Mouse (Mus musculus): ENCODE results near the gene Sfmbt2.

DNA sequence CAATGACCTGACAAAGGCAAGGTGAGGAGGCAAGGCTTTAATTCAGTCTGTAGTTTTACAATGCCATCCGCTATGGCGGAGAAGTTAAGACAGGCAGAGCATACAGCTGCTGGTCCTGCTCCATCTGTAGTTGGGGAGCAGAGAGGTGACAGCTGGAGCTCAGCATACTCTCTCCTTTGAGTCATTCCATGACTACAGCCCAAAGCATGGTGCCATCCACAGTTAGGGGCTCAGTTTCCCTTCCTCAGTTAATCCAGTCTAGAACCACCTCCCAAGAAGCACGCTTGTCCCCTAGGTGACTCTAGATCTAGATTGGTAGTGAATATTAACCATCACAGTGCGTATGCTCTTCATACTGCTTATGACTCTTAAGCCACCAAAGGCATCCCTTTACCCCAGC is 23.1 kb upstream of the Sfmbt2 start:
- TF ChIP-seq CTCF (IDR thresholded peaks at IDR 0.05; ENCODE audit: low read depth) (no peak), EP300 (IDR thresholded peaks at IDR 0.05; ENCODE audit: low read depth) (no peak)
